In genomic region chr16:30058974-30059717, GRCm38 (mm10) we compare ENCODE assay signal across 8 mouse cellular contexts. TPM values are rescaled to one million over a fixed set of nuclear protein-coding genes. Genes with fewer than 3 reads are reported as not detected.
A peak's percentile ranks its signal among the peaks of the same experiment; 100 is the strongest.
DNase-seq lines count a peak whose midpoint lies in the region; ATAC-seq and TF ChIP-seq lines count a peak whose summit lies in the region.

No protein-coding gene starts in this region.

- TF ChIP-seq CTCF in lung, adult 2 months (IDR thresholded peaks at IDR 0.05; ENCODE audit: insufficient read depth, low read length), result no peak

- peaks cover 61% of the 10 kb centered on the region for H3K4me1 ChIP-seq in heart, embryonic 10.5 days
- 0 out of 2 replicates have a peak, but pooled peaks cover 2% of the 10 kb centered on the region for H3K4me1 ChIP-seq in lung, adult 2 months (ENCODE audit: control insufficient read depth, insufficient read depth, low read length)

- no peak for ATAC-seq in erythroid progenitor cell, adult 5-6 weeks (replicated peaks; ENCODE audit: low FRiP score, poor library complexity, severe bottlenecking)

- no peaks in the 10 kb centered on the region for H3K36me3 ChIP-seq in heart, embryonic 10.5 days

- 9% methylated on average over 9 of the region's 9 CpGs for WGBS in heart, embryonic 10.5 days
- 20% methylated on average over 9 of the region's 9 CpGs for WGBS in lung, adult 2 months

- no peaks in the 10 kb centered on the region for H3K9me3 ChIP-seq in heart, embryonic 10.5 days

- H3K27ac ChIP-seq in heart, embryonic 10.5 days, result peak overlapping the region; percentile 84

- peak; percentile 27 to 53 for DNase-seq in adrenal gland, postnatal 36 days
- no peak for DNase-seq in adrenal gland, adult 18-20 months (ENCODE audit: low spot score in 2 of 2)
- peak; percentile 46 for DNase-seq in embryo, embryonic 9.5 days (ENCODE audit: extremely low spot score)
- DNase-seq in heart, embryonic 10.5 days (ENCODE audit: low spot score), result peak; percentile 90
- DNase-seq in kidney, adult 9 months, result peak; percentile 81
- peak; percentile 75 for DNase-seq in lung, adult 2 months
- peak; percentile 64 for DNase-seq in telencephalon, adult 2 months (ENCODE audit: low read depth, low spot score)

- 0 out of 2 replicates have a peak, but pooled peaks cover 7% of the 10 kb centered on the region for H3K27me3 ChIP-seq in heart, embryonic 10.5 days (ENCODE audit: insufficient read depth, poor library complexity, severe bottlenecking)

- 0 out of 2 replicates have a peak overlapping the region, but pooled peaks have one; percentile 31 for H3K4me3 ChIP-seq in heart, embryonic 10.5 days
- no peak overlapping the region for H3K4me3 ChIP-seq in lung, adult 2 months (replicated peaks; ENCODE audit: extremely low read depth, low read depth, low read length)

- 0 out of 2 replicates have a peak, but pooled peaks have one; percentile 4 for TF ChIP-seq POLR2A in lung, adult 2 months (IDR thresholded peaks at IDR 0.05; ENCODE audit: borderline replicate concordance, extremely low read depth, low read depth, low read length)

RNA-seq across cellular contexts. Expression of gene Hes1, which starts 5.0 kb away (rescaled TPM):
- 10 to 100 TPM; 19.2 to 26.1 TPM for total RNA-seq in adrenal gland, postnatal 36 days (2021)
- total RNA-seq in adrenal gland, adult 18-20 months (2021), result 10 to 100 TPM; 21.0 to 31.1 TPM
- polyA plus RNA-seq in heart, embryonic 10.5 days (2016; fragmentation: Nextera tagmentation; extraction: Ambion mirVana), result 25.1 and 35.2 TPM in 2 replicates
- polyA plus RNA-seq in lung, adult 2 months (2012; rRNA removed), result 167 and 332 TPM in 2 replicates
- 1.8 TPM in 1 of 2 replicates, not detected in the other for total RNA-seq in erythroid progenitor cell, adult 5-6 weeks (2015; ENCODE audit: low replicate concordance)
- total RNA-seq in erythroid progenitor cell, adult 5-6 weeks (2017; ENCODE audit: low replicate concordance), result 2.1 TPM in 1 of 2 replicates, not detected in the other

Comparison
In these comparisons a context has a peak if more than half of its experiments do, and no peak if none do; other contexts are left out.
1. DNase-seq: peak in adrenal gland, postnatal 36 days (2 of 2), embryo, embryonic 9.5 days (single experiment), heart, embryonic 10.5 days (single experiment), kidney, adult 9 months (single experiment), lung, adult 2 months (single experiment) and telencephalon, adult 2 months (single experiment); none in adrenal gland, adult 18-20 months (0 of 2).
2. RNA of gene Hes1, which starts 5.0 kb away (total RNA-seq): 21.0 to 31.1 TPM in adrenal gland, adult 18-20 months and 19.2 to 26.1 TPM in adrenal gland, postnatal 36 days; 1.8 to 2.1 TPM in erythroid progenitor cell, adult 5-6 weeks; every median in the first group is over 4 times any median in the second.